Mouse (Mus musculus) adrenal gland, adult 2 months (tissue): ENCODE results near the gene Dpf3. TPM values are rescaled to one million over a fixed set of nuclear protein-coding genes. Genes with fewer than 3 reads are reported as not detected.

Source experiments
- DNase-seq: peaks from one replicate; pipeline ENCODE4 v3.0.0; 2021
- polyA plus RNA-seq: library from polyadenylated mRNA; depleted of rRNA; stranded (reverse); fragments of >200 nt; gene quantifications from 2 replicates; pipeline ENCODE4 v1.2.3, GENCODE M21; 2012
- total RNA-seq, 2 experiments: library from RNA; stranded (reverse); gene quantifications; 2 replicates each; pipeline ENCODE4 v1.2.3; 2021

Dpf3 gene
- total and polyA plus RNA-seq, 3 experiments, result 6.6 to 8.6 (median 7.6) TPM

- DNase-seq, result no peak
These were observed 200.7 kb downstream of the Dpf3 start for GRCm38 (mm10) chr12:83286496-83287492.

GRCm38 (mm10) chr12:83283591-83284320, 203.8 kb downstream of the Dpf3 start:
- DNase-seq, result no peak

- DNase-seq, result no peak
These were observed 209.7 kb downstream of the Dpf3 start for GRCm38 (mm10) chr12:83277537-83278441.

GRCm38 (mm10) chr12:83271215-83271614, 216.3 kb downstream of the Dpf3 start:
- peak; percentile 51 for DNase-seq

GRCm38 (mm10) chr12:83268504-83268922, 219.0 kb downstream of the Dpf3 start:
- DNase-seq, result peak; percentile 57

- no peak for DNase-seq
These were observed 227.0 kb downstream of the Dpf3 start for GRCm38 (mm10) chr12:83260540-83260939.

GRCm38 (mm10) chr12:83254399-83254798, 233.1 kb downstream of the Dpf3 start:
- DNase-seq, result no peak

GRCm38 (mm10) chr12:83249066-83249465, 238.4 kb downstream of the Dpf3 start:
- DNase-seq, result no peak

GRCm38 (mm10) chr12:83248636-83249035, 238.9 kb downstream of the Dpf3 start:
- no peak for DNase-seq

- DNase-seq, result no peak
These were observed 239.8 kb downstream of the Dpf3 start for GRCm38 (mm10) chr12:83247669-83248068.

GRCm38 (mm10) chr12:83241022-83241421, 246.5 kb downstream of the Dpf3 start:
- no peak for DNase-seq

GRCm38 (mm10) chr12:83240571-83240970, 246.9 kb downstream of the Dpf3 start:
- DNase-seq, result no peak

- DNase-seq, result no peak
These were observed 251.7 kb downstream of the Dpf3 start for GRCm38 (mm10) chr12:83235781-83236180.

GRCm38 (mm10) chr12:83234981-83235380, 252.5 kb downstream of the Dpf3 start:
- DNase-seq, result no peak

- no peak for DNase-seq
These were observed 253.9 kb downstream of the Dpf3 start for GRCm38 (mm10) chr12:83233651-83234050.

- no peak for DNase-seq
These were observed 254.6 kb downstream of the Dpf3 start for GRCm38 (mm10) chr12:83232916-83233315.

- no peak for DNase-seq
These were observed 256.3 kb downstream of the Dpf3 start for GRCm38 (mm10) chr12:83231258-83231657.

- DNase-seq, result no peak
These were observed 257.8 kb downstream of the Dpf3 start for GRCm38 (mm10) chr12:83229683-83230082.

GRCm38 (mm10) chr12:83227014-83227413, 260.5 kb downstream of the Dpf3 start:
- no peak for DNase-seq

GRCm38 (mm10) chr12:83220964-83221363, 266.6 kb downstream of the Dpf3 start:
- no peak for DNase-seq

GRCm38 (mm10) chr12:83213879-83214341, 273.6 kb downstream of the Dpf3 start:
- DNase-seq, result no peak

- DNase-seq, result no peak
These were observed 275.5 kb downstream of the Dpf3 start for GRCm38 (mm10) chr12:83211976-83212375.
